Mouse (Mus musculus) adrenal gland, postnatal 4 days (tissue): Measurements from ENCODE around the gene Slc12a5. TPM values are rescaled to one million over a fixed set of nuclear protein-coding genes. Genes with fewer than 3 reads are reported as not detected.

Source experiments
- DNase-seq, 2 experiments: peaks; one replicate each; pipeline ENCODE4 v3.0.0; 2021 to 2022; ENCODE audit warnings: low spot score in 2 of 2, mixed read lengths in 2 of 2
- total RNA-seq, 2 experiments: library from RNA; stranded (reverse); gene quantifications; 2 replicates each; pipeline ENCODE4 v1.2.3; 2021

The Slc12a5 gene
- total RNA-seq, 2 experiments from 2014 or later = 12.7 to 14.0 TPM

- no peak for DNase-seq
These were observed 12.0 kb downstream of the Slc12a5 start for GRCm38 (mm10) chr2:164972646-164973045.

- no peak for DNase-seq
These were observed 15.0 kb downstream of the Slc12a5 start for GRCm38 (mm10) chr2:164975611-164976010.

GRCm38 (mm10) chr2:164979749-164980148, 19.1 kb downstream of the Slc12a5 start:
- DNase-seq = no peak

- DNase-seq = no peak
These were observed 25.4 kb downstream of the Slc12a5 start for GRCm38 (mm10) chr2:164985962-164986361.

- no peak for DNase-seq
These were observed 25.9 kb downstream of the Slc12a5 start for GRCm38 (mm10) chr2:164986371-164987027.

- DNase-seq = no peak
These were observed 28.2 kb downstream of the Slc12a5 start for GRCm38 (mm10) chr2:164988777-164989176.

GRCm38 (mm10) chr2:164991111-164991510, 30.5 kb downstream of the Slc12a5 start:
- no peak for DNase-seq

- DNase-seq = no peak
These were observed 31.2 kb downstream of the Slc12a5 start for GRCm38 (mm10) chr2:164991808-164992207.

- no peak for DNase-seq
These were observed 33.6 kb downstream of the Slc12a5 start for GRCm38 (mm10) chr2:164994156-164994555.

- no peak for DNase-seq
These were observed 34.2 kb downstream of the Slc12a5 start for GRCm38 (mm10) chr2:164994659-164995428.

- DNase-seq = no peak
These were observed 35.4 kb downstream of the Slc12a5 start for GRCm38 (mm10) chr2:164995976-164996375.

GRCm38 (mm10) chr2:164996848-164997720, 36.5 kb downstream of the Slc12a5 start:
- no peak for DNase-seq

- peak in 1 of 2 experiments; percentile 36 for DNase-seq
These were observed 37.3 kb downstream of the Slc12a5 start for GRCm38 (mm10) chr2:164997721-164998428.

GRCm38 (mm10) chr2:165001958-165002357, 41.4 kb downstream of the Slc12a5 start:
- no peak for DNase-seq

- DNase-seq = no peak
These were observed 42.5 kb downstream of the Slc12a5 start for GRCm38 (mm10) chr2:165003108-165003507.

GRCm38 (mm10) chr2:165004237-165004636, 43.6 kb downstream of the Slc12a5 start:
- no peak for DNase-seq

GRCm38 (mm10) chr2:165006813-165007212, 46.2 kb downstream of the Slc12a5 start:
- no peak for DNase-seq

- DNase-seq = no peak
These were observed 47.4 kb downstream of the Slc12a5 start for GRCm38 (mm10) chr2:165007986-165008385.

- DNase-seq = no peak
These were observed 48.6 kb downstream of the Slc12a5 start for GRCm38 (mm10) chr2:165009161-165009560.

GRCm38 (mm10) chr2:165009581-165009980, 49.0 kb downstream of the Slc12a5 start:
- no peak for DNase-seq

- DNase-seq = no peak
These were observed 49.7 kb downstream of the Slc12a5 start for GRCm38 (mm10) chr2:165010351-165010750.
